Mouse (Mus musculus) left cerebral cortex, postnatal 25 days (tissue): Measurements from ENCODE around the gene Babam2. TPM values are rescaled to one million over a fixed set of nuclear protein-coding genes. Genes with fewer than 3 reads are reported as not detected.

Experiments
- DNase-seq, 2 experiments: peaks; one replicate each; pipeline ENCODE4 v3.0.0; 2022; ENCODE audit warnings: low spot score in 2 of 2, mixed read lengths in 1 of 2
- intact Hi-C: fragments of 180-260 bp; cut with DNase I; formaldehyde crosslinking; loops from one replicate; pipeline ENCODE4 v1.15.1; 2025
- total RNA-seq, 2 experiments: library from RNA; stranded (reverse); gene quantifications; 2 replicates each; pipeline ENCODE4 v1.2.3; 2021

The Babam2 gene
- total RNA-seq, 2 experiments from 2014 or later, result 40.0 to 41.8 TPM

- intact Hi-C loops, result no loop called here
- DNase-seq, result no peak
These were observed 376.6 kb downstream of the Babam2 start for GRCm38 (mm10) chr5:32074053-32074452.

GRCm38 (mm10) chr5:32077139-32077538 lies 379.7 kb downstream of the Babam2 start:
- no peak for DNase-seq
- intact Hi-C loops, result no loop called here

DNA sequence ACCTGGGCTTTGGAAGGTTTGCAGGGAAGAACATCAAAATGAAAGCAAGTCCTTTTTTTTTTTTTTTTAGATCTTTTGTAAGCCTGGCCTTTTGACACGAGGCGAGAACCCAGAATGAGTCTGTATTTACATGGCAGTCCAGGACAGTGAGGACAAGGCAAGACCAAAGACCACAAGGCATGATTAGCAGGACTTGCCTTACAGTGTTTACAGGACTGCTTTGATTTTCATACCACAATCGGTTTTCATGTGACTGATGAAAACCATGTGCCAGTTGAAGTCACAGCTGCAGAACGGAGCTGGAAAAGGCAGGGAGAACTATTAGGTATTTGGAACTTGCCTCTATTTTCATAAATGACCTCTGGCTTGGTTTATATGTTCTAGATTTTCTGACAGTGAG lies 381.5 kb downstream of the Babam2 start:
- intact Hi-C loops, result no loop called here
- DNase-seq, result no peak

GRCm38 (mm10) chr5:32080490-32081219 lies 383.2 kb downstream of the Babam2 start:
- intact Hi-C loops, result no loop called here
- DNase-seq, result peak; percentile 26 to 59

- intact Hi-C loops, result no loop called here
- no peak for DNase-seq
These were observed 386.9 kb downstream of the Babam2 start for GRCm38 (mm10) chr5:32084401-32084804.

- intact Hi-C loops, result no loop called here
- no peak for DNase-seq
These were observed 388.1 kb downstream of the Babam2 start for GRCm38 (mm10) chr5:32085566-32085965.

- intact Hi-C loops, result no loop called here
- no peak for DNase-seq
These were observed 388.5 kb downstream of the Babam2 start for GRCm38 (mm10) chr5:32085971-32086370.

GRCm38 (mm10) chr5:32086526-32087090 lies 389.1 kb downstream of the Babam2 start:
- no peak for DNase-seq
- intact Hi-C loops, result no loop called here

DNA sequence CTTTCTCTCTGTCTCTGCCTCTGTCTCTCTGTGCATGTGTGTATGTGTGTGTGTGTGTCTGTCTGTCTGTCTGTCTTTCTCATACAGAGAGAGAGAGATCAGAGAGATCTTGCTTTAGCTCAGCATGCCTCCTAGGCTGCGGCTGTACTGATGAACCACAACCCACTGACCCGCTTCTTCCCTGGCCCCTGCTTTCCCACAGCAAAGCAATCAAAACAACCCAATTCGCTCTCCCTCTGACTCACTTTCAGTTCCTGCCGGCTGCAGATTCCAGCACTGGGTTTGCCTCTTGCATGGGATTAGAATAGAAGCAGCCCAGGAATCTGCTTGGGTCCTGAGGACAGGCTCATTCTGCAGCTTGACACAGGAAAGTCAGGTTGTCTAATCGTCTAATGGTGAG lies 392.0 kb downstream of the Babam2 start:
- DNase-seq, result peak in 1 of 2 experiments; percentile 31
- intact Hi-C loops, result no loop called here

- DNase-seq, result no peak
These were observed 394.8 kb downstream of the Babam2 start for GRCm38 (mm10) chr5:32092281-32092680.

DNA sequence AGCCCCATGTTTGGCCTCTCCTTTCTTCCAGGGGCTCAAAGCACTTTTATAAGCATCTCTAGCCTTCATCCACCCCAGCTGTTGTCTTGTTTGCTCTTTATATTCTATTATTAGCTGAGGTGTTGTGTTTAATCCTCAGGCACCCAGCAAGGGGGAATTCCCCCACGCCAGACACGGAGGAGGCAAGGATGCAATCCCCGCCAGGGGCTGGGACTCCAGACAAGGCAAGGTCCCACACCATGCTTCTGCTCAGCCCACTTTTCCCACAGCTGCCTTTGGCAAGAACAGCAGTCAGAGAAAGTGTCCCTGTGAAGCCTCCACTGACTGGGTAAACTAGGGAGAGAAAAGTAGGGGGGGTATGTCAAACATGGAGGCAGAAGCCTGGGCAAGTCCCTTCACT lies 401.2 kb downstream of the Babam2 start:
- intact Hi-C loops, result no loop called here
- no peak for DNase-seq

More at GRCm38 (mm10) chr5:32092281-32092680, 394.8 kb downstream of the Babam2 start:
- intact Hi-C loops, result no loop called here

DNA sequence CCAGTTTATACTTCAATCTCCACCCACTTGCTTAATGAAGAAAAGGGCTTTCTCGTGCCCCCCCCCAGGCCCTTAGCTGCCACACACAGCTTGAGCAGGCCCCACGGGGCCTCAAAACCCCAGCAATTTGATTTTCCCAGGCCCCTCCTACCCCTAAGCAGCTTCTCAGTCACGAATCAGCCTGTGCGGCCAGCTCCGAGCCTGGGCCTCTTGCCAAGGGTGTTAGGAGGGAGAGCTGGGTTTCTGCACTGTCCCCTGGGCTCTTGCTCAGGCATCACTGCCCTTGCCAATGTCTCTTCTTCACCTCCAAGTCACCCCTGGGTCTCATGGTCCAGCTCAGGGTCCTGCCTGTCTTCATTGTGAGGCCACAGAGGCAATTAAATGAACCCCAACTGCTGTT lies 405.0 kb downstream of the Babam2 start:
- DNase-seq, result peak in 1 of 2 experiments; percentile 9
- intact Hi-C loops, result no loop called here

- DNase-seq, result no peak
- intact Hi-C loops, result no loop called here
These were observed 405.5 kb downstream of the Babam2 start for GRCm38 (mm10) chr5:32102971-32103431.

- intact Hi-C loops, result no loop called here
- no peak for DNase-seq
These were observed 406.1 kb downstream of the Babam2 start for GRCm38 (mm10) chr5:32103545-32103944.

- intact Hi-C loops, result no loop called here
- no peak for DNase-seq
These were observed 406.9 kb downstream of the Babam2 start for GRCm38 (mm10) chr5:32104119-32104990.

DNA sequence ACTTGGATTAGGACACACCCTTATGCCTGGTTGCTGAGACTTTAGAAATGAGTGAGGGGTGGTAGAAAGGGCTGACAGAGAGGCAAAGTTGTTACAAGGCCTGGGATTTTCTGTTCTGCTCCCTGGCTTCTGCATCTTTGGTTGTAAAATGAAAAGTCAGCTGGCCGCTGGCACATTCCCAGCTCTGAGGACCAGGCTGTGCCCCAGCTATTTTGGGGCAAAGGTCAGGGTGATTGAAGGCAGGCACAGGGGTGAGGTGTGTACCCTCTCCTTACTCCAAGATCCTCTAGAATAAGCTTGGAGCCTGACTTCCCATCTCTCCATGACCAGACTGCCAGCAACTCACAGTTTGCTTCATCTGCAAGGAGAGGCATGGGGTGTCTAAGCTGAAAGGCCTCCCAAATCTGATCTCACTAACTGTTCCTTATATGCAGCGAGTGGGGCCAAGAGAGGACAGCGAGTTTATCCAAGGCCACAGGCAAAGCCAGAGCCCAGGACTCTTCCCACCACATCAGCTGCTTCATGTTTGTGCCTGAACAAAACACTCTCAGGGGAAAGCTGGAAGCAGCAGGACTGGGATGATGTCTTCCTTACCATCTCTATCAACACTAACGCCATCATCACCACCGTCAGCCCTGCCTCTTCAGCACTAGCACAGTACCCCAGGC lies 409.1 kb downstream of the Babam2 start:
- no peak for DNase-seq
- intact Hi-C loops, result no loop called here

DNA sequence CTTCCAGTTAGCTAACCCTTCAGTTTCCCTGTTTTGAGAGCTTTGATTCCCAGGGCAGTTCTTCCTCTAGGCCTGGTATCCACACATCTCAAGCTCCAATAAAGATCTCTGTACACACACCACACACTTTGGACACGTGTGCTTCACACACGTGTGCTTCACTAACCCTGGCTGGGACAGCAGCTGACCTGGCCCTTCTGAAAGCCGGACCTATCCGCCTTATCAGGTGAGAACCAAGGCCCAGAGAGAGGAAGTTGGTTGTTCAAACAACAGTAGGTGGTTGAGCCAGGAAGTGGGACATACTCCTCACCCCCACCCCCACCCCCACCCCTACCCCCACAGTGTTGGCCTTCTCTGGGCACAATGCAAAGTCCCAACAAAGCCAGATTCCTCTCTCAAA lies 413.2 kb downstream of the Babam2 start:
- no peak for DNase-seq
- intact Hi-C loops, result no loop called here

- DNase-seq, result no peak
- intact Hi-C loops, result no loop called here
These were observed 414.9 kb downstream of the Babam2 start for GRCm38 (mm10) chr5:32112206-32112916.

DNA sequence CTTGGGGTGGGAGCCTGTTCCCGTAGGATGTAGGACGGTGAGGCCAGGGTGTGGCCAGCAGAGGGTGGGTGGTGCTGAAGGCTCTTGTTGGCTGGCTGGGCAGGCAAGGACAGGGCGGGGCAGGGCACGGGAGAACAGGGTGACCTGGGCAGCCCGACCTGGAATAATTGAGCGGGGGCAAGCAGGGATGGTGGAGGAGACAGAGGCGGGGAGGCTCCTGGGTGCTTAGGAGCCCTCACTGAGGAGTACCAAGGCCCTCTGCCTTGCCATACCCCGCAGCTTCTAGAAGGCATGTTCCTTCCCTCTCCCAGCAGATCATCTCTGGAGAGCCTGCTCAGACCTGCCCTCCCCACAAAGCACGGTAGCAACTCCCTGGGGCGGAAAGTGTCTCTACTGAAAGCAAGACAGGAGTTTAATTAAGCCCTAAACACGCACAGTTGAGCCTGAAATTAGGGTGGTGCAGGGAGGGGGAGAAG lies 423.5 kb downstream of the Babam2 start:
- no peak for DNase-seq
- intact Hi-C loops, result no loop called here
